Mouse (Mus musculus) hematopoietic stem cell, adult 5-6 weeks (primary cell): ENCODE measurements around the gene Nid2. TPM values are rescaled to one million over a fixed set of nuclear protein-coding genes. Genes with fewer than 3 reads are reported as not detected.

Source experiments
- ATAC-seq, 2 experiments: fragments of 125-278 bp in 1 of 2; replicated peaks in 1 of 2; 2 replicates each; pipeline ENCODE4 v1.8.0; 2016 to 2017; ENCODE audit warnings: inconsistent platforms in 2 of 2, mild to moderate bottlenecking in 2 of 2, moderate number of reproducible peaks in 2 of 2, low read depth in 1 of 2, moderate TSS enrichment in 1 of 2; ENCODE audit not compliant: low FRiP score in 2 of 2, poor library complexity in 2 of 2, severe bottlenecking in 2 of 2, insufficient read depth in 1 of 2, low TSS enrichment in 1 of 2
- total RNA-seq: library from RNA; stranded (forward); fragments of 172-1452, 232-1000 nt; gene quantifications from 2 replicates; pipeline ENCODE4 v1.2.3, GENCODE M21; 2017

Nid2 gene
- total RNA-seq, 1 experiment from 2014 or later, result not detected

- no peak for ATAC-seq
Measured at GRCm38 (mm10) chr14:19769441-19770200, 18.6 kb downstream of the Nid2 start.

DNA sequence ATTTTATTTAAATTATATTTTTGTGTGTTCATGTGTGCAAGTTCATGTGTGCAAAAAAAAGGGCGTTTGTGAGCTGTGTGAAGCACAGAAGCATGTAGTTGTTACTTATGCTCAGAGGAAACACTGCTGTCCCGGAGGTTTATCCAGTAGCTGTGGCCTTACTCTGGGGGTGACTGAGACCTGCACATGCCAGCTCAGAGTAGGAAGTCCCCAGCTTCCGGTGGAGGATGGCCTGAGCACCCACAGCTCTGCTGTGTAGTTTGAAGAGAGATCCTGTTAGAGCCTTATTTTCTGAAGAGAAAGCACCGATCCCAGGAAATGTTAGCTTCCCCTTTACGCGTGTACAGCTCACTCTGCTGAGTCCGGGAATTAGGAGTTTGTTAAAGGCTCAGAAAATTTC is 20.1 kb downstream of the Nid2 start:
- peak; percentile 85 to 93 for ATAC-seq

GRCm38 (mm10) chr14:19774036-19774628 is 23.1 kb downstream of the Nid2 start:
- no peak for ATAC-seq

GRCm38 (mm10) chr14:19775491-19775890 is 24.4 kb downstream of the Nid2 start:
- ATAC-seq, result no peak

- no peak for ATAC-seq
Measured at GRCm38 (mm10) chr14:19776179-19776578, 25.1 kb downstream of the Nid2 start.

- no peak; a peak in 1 of 4 replicates for ATAC-seq
Measured at GRCm38 (mm10) chr14:19776890-19777289, 25.8 kb downstream of the Nid2 start.

DNA sequence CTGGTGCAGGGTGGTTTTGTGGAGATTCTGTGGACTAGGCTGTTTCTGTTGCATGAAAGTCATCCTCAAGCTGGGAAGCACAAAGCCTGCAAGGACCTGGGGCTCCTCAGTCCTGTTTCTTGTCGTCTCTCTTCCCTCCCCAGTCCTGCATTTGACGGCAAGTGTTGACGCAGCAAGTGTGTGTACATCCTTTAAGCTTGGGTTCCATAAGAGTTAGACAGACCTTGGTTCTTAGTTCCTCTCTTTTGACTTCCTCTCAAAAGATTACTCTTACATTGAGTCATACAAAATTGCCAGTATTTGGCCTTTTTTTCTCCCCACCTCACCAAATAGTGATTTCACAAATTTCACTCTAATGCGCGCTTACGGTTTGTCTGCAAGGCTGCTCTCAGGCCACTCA is 26.3 kb downstream of the Nid2 start:
- ATAC-seq, result no peak

DNA sequence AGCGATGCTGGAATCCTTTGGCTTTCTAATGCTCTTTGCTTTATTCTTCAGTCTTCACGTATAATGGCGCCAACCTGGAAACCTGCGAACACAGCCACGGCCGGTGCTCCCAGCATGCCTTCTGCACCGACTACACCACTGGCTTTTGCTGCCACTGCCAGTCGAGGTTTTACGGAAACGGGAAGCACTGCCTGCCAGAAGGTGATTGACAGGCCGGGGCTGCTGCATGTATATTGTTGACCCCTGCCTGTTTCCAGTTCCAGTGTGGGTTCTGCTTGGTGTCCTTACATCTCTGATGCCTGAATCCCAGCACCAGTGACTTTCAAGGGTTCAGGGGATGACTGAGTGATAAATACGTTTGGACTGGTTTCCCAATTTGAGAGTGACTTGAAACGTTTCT is 26.9 kb downstream of the Nid2 start:
- peak; percentile 29 to 49; a peak in 2 of 4 replicates for ATAC-seq

GRCm38 (mm10) chr14:19785797-19786588 is 34.9 kb downstream of the Nid2 start:
- ATAC-seq, result no peak

DNA sequence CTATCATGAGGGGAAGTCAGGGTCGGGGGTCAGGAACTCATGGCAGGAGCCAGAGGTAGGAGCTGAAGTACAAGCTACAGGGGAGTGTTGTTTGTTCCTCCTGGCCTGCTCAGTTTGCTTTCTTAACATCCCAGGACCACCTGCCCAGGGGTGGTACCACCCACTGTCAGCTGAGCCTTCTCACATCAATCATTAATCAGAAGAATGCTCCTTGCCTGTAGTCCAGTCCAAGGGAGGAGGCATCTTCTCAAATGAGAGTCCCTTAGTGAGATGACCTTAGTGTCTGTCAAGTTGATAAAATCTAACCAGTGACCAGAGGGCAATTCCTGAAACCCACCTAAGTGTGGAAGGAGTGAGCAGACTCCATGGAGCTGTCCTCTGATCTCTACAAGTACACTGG is 37.4 kb downstream of the Nid2 start:
- ATAC-seq, result no peak

DNA sequence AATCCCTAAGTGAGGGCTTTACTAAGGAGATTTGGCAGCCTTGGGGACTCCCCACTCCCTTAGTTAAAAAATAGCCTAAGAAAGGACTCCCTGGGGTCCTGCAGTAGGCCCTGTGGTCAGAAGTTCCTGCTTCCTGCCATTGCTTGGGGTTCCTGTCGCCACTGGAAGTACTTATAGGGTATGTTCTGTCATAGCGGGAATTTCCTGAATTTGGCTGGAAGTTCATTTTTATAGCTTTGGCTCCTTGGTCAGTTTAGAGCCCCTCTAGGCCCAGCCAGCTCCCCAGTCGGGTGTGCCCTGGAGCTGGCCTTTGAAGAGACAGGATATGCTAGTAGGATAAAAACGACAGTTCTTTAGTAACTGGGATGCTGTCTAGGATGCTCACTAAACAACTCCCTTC is 43.8 kb downstream of the Nid2 start:
- no peak for ATAC-seq

DNA sequence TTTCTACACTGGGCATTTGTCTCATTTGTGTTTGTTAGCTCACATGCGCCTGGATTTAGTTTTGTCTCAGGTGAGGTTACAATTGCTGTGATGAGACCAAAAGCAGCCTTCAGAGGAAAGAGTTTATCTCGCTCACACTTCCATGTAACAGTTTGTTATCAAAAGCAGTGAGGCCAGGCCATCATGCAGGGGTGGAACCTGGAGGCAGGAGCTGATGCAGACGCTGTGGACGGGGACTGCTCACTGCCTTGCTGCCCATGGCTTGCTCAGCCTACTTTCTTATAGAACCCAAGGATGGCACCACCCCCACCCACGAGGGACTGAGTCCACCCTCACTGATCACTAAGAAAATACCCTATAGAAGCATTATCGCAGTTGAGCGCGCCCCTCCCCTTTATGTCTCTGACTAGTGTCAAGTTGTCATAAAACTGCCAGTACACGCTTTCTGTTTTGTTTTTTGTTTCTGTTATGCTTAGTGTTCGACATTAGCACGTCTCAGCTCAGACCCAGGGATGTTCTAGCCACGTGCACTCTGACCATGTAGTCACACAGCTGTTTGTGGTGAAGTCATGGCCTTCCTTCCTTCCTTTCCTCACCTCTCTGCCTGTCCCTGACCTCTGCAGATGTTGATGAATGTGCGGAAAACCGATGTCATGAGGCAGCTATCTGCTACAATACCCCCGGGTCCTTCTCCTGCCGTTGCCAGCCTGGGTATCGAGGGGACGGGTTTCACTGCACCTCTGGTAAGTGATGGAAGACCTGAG is 45.7 kb downstream of the Nid2 start:
- peak; percentile 68 to 77 for ATAC-seq

DNA sequence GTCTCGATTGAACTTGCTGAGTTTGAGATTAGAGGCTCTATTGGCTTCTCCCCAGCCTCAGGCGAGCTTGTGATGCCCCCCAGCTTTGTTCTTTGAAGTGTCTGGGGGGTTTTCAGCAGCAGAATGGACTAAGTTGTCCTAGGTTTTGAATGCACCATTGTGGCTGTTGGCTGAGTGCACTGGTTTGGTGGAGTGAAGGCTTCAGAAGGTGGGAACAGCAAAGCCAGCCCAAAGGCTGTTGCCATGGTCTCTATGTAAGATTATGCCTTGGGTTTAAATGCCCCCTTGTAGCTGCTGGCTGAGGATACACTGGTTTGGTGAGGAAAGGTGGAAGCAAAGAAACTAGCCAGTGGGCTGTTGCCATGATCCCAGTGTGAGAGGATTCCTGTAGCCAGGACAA is 49.4 kb downstream of the Nid2 start:
- no peak for ATAC-seq

DNA sequence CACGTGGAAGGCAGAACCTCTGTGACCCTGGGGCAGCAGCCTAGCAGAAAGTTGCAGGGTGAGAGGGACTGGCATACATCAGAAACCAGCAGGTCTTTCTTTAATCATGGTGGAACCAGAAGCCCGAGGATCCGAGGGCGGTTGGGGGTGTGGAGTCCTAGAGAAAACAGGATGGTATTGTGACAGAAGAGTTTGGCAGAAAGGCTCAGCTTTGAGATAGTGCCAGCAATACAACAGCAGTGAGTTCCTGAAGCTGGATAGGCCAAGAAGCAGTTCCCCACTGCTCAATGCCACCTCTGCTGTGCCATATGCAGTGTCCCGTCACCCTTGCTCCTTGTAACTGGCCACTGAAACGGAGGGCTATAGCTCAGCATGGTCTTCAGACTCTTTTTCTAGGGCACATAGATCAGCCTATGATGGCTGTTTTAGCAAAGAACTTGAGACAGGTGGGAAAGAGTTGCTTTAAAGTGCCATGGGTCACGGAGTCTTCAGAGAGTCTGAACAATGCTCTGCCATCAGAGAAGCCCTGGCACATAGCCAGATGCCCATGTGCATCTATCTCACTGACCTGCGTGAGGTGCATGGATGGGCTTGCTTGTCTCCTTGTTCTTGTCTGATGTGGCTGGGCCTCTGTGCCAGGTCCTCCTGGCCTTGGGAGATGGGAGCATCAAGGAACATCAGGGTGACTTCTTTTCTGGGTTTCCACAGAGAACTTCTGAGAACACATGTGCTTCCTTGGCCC is 50.6 kb downstream of the Nid2 start:
- ATAC-seq, result no peak

GRCm38 (mm10) chr14:19803222-19803621 is 52.2 kb downstream of the Nid2 start:
- peak; percentile 38 to 44; a peak in 2 of 4 replicates for ATAC-seq

DNA sequence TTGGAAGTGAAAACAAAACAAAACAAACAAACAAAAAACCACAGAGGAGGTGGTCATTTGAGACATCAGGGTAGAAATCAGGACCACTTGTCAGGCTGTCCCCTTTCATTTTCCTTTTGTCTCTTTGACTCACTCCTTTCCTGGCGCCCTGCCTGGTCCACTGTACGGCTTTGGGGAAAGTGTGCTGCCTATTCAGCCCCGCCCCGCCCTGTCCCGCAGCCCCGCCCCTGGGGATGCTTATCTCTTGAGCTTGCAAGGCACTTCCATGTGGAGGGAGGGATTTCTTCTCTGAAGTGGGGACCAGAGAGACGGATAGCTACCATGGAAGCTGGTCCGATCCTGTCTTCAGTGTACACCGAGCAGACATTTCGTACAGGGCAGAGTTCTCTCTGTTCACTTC is 52.6 kb downstream of the Nid2 start:
- ATAC-seq, result peak; percentile 33 to 46; a peak in 2 of 4 replicates

DNA sequence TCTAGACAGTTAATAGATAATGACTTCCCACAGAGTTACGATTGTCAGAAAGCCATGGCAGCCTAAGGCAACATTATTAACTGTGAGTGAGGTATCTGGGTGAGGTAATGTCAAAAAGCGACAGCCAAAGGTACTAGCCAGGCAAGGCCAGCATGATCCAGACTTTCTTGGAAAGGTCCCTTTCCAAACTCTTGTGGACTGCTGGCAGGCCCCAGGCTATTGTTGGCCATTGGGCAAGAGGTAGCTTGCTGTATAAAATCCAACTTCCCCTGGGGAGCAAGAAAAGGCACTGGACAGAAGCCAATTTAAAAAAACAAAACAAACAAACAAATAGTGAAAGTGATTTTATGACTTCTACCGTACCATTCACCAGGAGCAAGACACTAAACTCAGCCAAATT is 56.3 kb downstream of the Nid2 start:
- no peak for ATAC-seq
